Mouse (Mus musculus) stomach, embryonic 16.5 days (tissue): ENCODE data around the gene Ppfibp1. TPM values are rescaled to one million over a fixed set of nuclear protein-coding genes. Genes with fewer than 3 reads are reported as not detected.

Source experiments
- ATAC-seq: fragments of 200-750 bp; cut with Nextera tagmentation; 2 replicates; pipeline ENCODE4 v1.8.0; 2017; ENCODE audit warnings: moderate number of reproducible peaks, moderate TSS enrichment; ENCODE audit not compliant: insufficient read depth, low FRiP score
- H3K27ac ChIP-seq: fragments of 300-500 bp; sonication (generic); 2 replicates; pipeline ENCODE4 v1.5.1; 2014; ENCODE audit warnings: low read length
- H3K27me3 ChIP-seq: fragments of 300-500 bp; sonication (generic); 2 replicates; pipeline ENCODE4 v1.6.1; 2014; ENCODE audit warnings: low read length, control low read depth, mixed read lengths; ENCODE audit not compliant: control insufficient read depth, insufficient read depth
- H3K36me3 ChIP-seq: fragments of 300-500 bp; sonication (generic); 2 replicates; pipeline ENCODE4 v1.6.1; 2014; ENCODE audit warnings: low read length; ENCODE audit not compliant: control insufficient read depth, insufficient read depth
- H3K4me1 ChIP-seq: fragments of 300-500 bp; sonication (generic); 2 replicates; pipeline ENCODE4 v1.6.1; 2014; ENCODE audit warnings: low read length, control low read depth, mixed read lengths; ENCODE audit not compliant: control insufficient read depth, insufficient read depth
- H3K4me2 ChIP-seq: fragments of 300-500 bp; sonication (generic); 2 replicates; pipeline ENCODE4 v1.6.1; 2014; ENCODE audit warnings: low read depth, low read length, mixed read lengths
- H3K4me3 ChIP-seq: fragments of 300-500 bp; sonication (generic); replicated peaks from 2 replicates; pipeline ENCODE4 v1.5.1; 2014; ENCODE audit warnings: mild to moderate bottlenecking, low read length
- H3K9ac ChIP-seq: fragments of 300-500 bp; sonication (generic); 2 replicates; pipeline ENCODE4 v1.6.1; 2014; ENCODE audit warnings: low read length
- H3K9me3 ChIP-seq: fragments of 300-500 bp; sonication (generic); replicated peaks from 2 replicates; pipeline ENCODE4 v1.6.1; 2016; ENCODE audit warnings: low read length, control low read depth; ENCODE audit not compliant: control insufficient read depth
- WGBS: fragments of 180-500 bp; shearing (Covaris S2); extraction: QIAGEN DNeasy Blood & Tissue Kit; methylation state at CpG from one replicate; pipeline ENCODE4 v1.1.7; 2014; 5-methylcytosine and 5-hydroxymethylcytosine counted together
- polyA plus RNA-seq: library from polyadenylated mRNA; unstranded; fragments of >200 nt; fragmentation: Nextera tagmentation; extraction: Ambion mirVana; gene quantifications from 2 replicates; pipeline ENCODE4 v1.2.1, GENCODE M21; 2015

Gene Ppfibp1
- polyA plus RNA-seq, 1 experiment from 2014 or later = 51.4 TPM

- peaks cover 3% of the 10 kb centered on the region; the same call in 1 of the 2 replicates for H3K4me1 ChIP-seq
- no peaks in the 10 kb centered on the region for H3K9me3 ChIP-seq
- H3K36me3 ChIP-seq = no peaks in the 10 kb centered on the region
- no peak overlapping the region for H3K4me3 ChIP-seq
- no peak overlapping the region for H3K4me2 ChIP-seq
- no peak overlapping the region for H3K27ac ChIP-seq
- 39% methylated on average over 12 of the region's 12 CpGs for WGBS
- H3K9ac ChIP-seq = no peak overlapping the region
- peak; percentile 47; the same call in 1 of the 2 replicates for ATAC-seq
- no peaks in the 10 kb centered on the region for H3K27me3 ChIP-seq
These were observed 78.2 kb downstream of the Ppfibp1 start for GRCm38 (mm10) chr6:146966446-146967019.

- Histone ChIP-seq H3K9me3 (no peaks in the 10 kb centered on the region), H3K4me3 (no peak overlapping the region), H3K36me3 (no peaks in the 10 kb centered on the region), H3K9ac (no peak overlapping the region), H3K27ac (no peak overlapping the region), H3K4me1 (no peaks in the 10 kb centered on the region), H3K4me2 (no peak overlapping the region), H3K27me3 (no peaks in the 10 kb centered on the region)
- 73% methylated on average over 6 of the region's 6 CpGs for WGBS
- no peak for ATAC-seq
These were observed 79.5 kb downstream of the Ppfibp1 start for GRCm38 (mm10) chr6:146967836-146968235.

- no peak overlapping the region for H3K4me2 ChIP-seq
- 0 out of 2 replicates have a peak, but pooled peaks cover 4% of the 10 kb centered on the region for H3K4me1 ChIP-seq
- no peaks in the 10 kb centered on the region for H3K9me3 ChIP-seq
- no peaks in the 10 kb centered on the region for H3K27me3 ChIP-seq
- no peak overlapping the region for H3K4me3 ChIP-seq
- no peak for ATAC-seq
- H3K9ac ChIP-seq = no peak overlapping the region; the same call in 1 of the 2 replicates
- no peak overlapping the region for H3K27ac ChIP-seq
- H3K36me3 ChIP-seq = no peaks in the 10 kb centered on the region
- 74% methylated on average over 3 of the region's 3 CpGs for WGBS
These were observed 82.5 kb downstream of the Ppfibp1 start for GRCm38 (mm10) chr6:146970811-146971210.

GRCm38 (mm10) chr6:146971366-146971765, 83.1 kb downstream of the Ppfibp1 start:
- H3K4me2 ChIP-seq = no peak overlapping the region
- H3K4me1 ChIP-seq = 0 out of 2 replicates have a peak, but pooled peaks cover 4% of the 10 kb centered on the region
- 49% methylated on average over 3 of the region's 3 CpGs for WGBS
- H3K9ac ChIP-seq = no peak overlapping the region
- H3K9me3 ChIP-seq = no peaks in the 10 kb centered on the region
- ATAC-seq = no peak
- H3K36me3 ChIP-seq = no peaks in the 10 kb centered on the region
- H3K4me3 ChIP-seq = no peak overlapping the region
- H3K27me3 ChIP-seq = no peaks in the 10 kb centered on the region
- H3K27ac ChIP-seq = no peak overlapping the region

- H3K4me1 ChIP-seq = 0 out of 2 replicates have a peak, but pooled peaks cover 4% of the 10 kb centered on the region
- WGBS = 86% methylated on average over 6 of the region's 6 CpGs
- no peaks in the 10 kb centered on the region for H3K27me3 ChIP-seq
- no peak overlapping the region for H3K4me3 ChIP-seq
- no peaks in the 10 kb centered on the region for H3K9me3 ChIP-seq
- no peak overlapping the region for H3K9ac ChIP-seq
- H3K27ac ChIP-seq = no peak overlapping the region
- ATAC-seq = no peak
- H3K36me3 ChIP-seq = no peaks in the 10 kb centered on the region
- no peak overlapping the region for H3K4me2 ChIP-seq
These were observed 83.7 kb downstream of the Ppfibp1 start for GRCm38 (mm10) chr6:146972009-146972408.

- H3K9ac ChIP-seq = no peak overlapping the region
- WGBS = 33% methylated on average over 1 of the region's 1 CpGs
- H3K36me3 ChIP-seq = no peaks in the 10 kb centered on the region
- H3K4me2 ChIP-seq = no peak overlapping the region
- no peak overlapping the region for H3K27ac ChIP-seq
- H3K4me1 ChIP-seq = 0 out of 2 replicates have a peak, but pooled peaks cover 4% of the 10 kb centered on the region
- H3K27me3 ChIP-seq = no peaks in the 10 kb centered on the region
- peak; percentile 58; the same call in 1 of the 2 replicates for ATAC-seq
- no peaks in the 10 kb centered on the region for H3K9me3 ChIP-seq
- no peak overlapping the region for H3K4me3 ChIP-seq
These were observed 84.5 kb downstream of the Ppfibp1 start for GRCm38 (mm10) chr6:146972740-146973139.

GRCm38 (mm10) chr6:146973406-146973805, 85.1 kb downstream of the Ppfibp1 start:
- H3K27ac ChIP-seq = no peak overlapping the region
- H3K4me3 ChIP-seq = no peak overlapping the region
- H3K36me3 ChIP-seq = no peaks in the 10 kb centered on the region
- no peaks in the 10 kb centered on the region for H3K27me3 ChIP-seq
- no peaks in the 10 kb centered on the region for H3K9me3 ChIP-seq
- H3K4me2 ChIP-seq = no peak overlapping the region
- no peak for ATAC-seq
- 53% methylated on average over 2 of the region's 2 CpGs for WGBS
- 0 out of 2 replicates have a peak, but pooled peaks cover 4% of the 10 kb centered on the region for H3K4me1 ChIP-seq
- no peak overlapping the region for H3K9ac ChIP-seq

GRCm38 (mm10) chr6:146973830-146974229, 85.5 kb downstream of the Ppfibp1 start:
- no peak for ATAC-seq
- Histone ChIP-seq H3K9me3 (no peaks in the 10 kb centered on the region), H3K36me3 (no peaks in the 10 kb centered on the region), H3K4me2 (no peak overlapping the region), H3K27me3 (no peaks in the 10 kb centered on the region), H3K9ac (no peak overlapping the region), H3K4me1 (peaks cover 7% of the 10 kb centered on the region; the same call in 1 of the 2 replicates), H3K27ac (no peak overlapping the region), H3K4me3 (no peak overlapping the region)

GRCm38 (mm10) chr6:146976446-146976845, 88.2 kb downstream of the Ppfibp1 start:
- Histone ChIP-seq H3K27ac (no peak overlapping the region), H3K27me3 (no peaks in the 10 kb centered on the region), H3K9me3 (no peaks in the 10 kb centered on the region), H3K4me1 (peaks cover 13% of the 10 kb centered on the region), H3K36me3 (no peaks in the 10 kb centered on the region), H3K9ac (no peak overlapping the region), H3K4me3 (no peak overlapping the region), H3K4me2 (no peak overlapping the region)
- no peak for ATAC-seq
- WGBS = 84% methylated on average over 8 of the region's 8 CpGs
